Mouse (Mus musculus) 416B (cell line): ENCODE results near the gene Zbtb45.
A peak's percentile ranks its signal among the peaks of the same experiment; 100 is the strongest.

Experiments
- DNase-seq: peaks from one replicate; pipeline ENCODE4 v3.0.0; 2011; ENCODE audit warnings: low read depth

Gene Zbtb45

GRCm38 (mm10) chr7:12998851-12999250 lies 11.0 kb downstream of the Zbtb45 start, which contains the start of gene Trim28:
Gene Trim28, plus strand, starts transcription at chr7:12999114.
- DNase-seq = no peak

- no peak for DNase-seq
Observed at GRCm38 (mm10) chr7:12998053-12998452, 11.8 kb downstream of the Zbtb45 start, which contains the start of gene Slc27a5. Gene Slc27a5, minus strand, starts transcription at chr7:12998192.

- no peak for DNase-seq
Observed at GRCm38 (mm10) chr7:12997230-12997629, 12.6 kb downstream of the Zbtb45 start.

GRCm38 (mm10) chr7:12995862-12996261 lies 14.0 kb downstream of the Zbtb45 start:
- no peak for DNase-seq

GRCm38 (mm10) chr7:12993148-12993547 lies 16.7 kb downstream of the Zbtb45 start:
- no peak for DNase-seq

- DNase-seq = peak; percentile 71
Observed at GRCm38 (mm10) chr7:12992222-12992621, 17.6 kb downstream of the Zbtb45 start.

GRCm38 (mm10) chr7:12987409-12988189 lies 22.2 kb downstream of the Zbtb45 start:
- DNase-seq = no peak

- DNase-seq = no peak
Observed at GRCm38 (mm10) chr7:12986906-12987305, 22.9 kb downstream of the Zbtb45 start.

- DNase-seq = no peak
Observed at GRCm38 (mm10) chr7:12985724-12986123, 24.1 kb downstream of the Zbtb45 start.

- no peak for DNase-seq
Observed at GRCm38 (mm10) chr7:12980291-12980690, 29.5 kb downstream of the Zbtb45 start.

GRCm38 (mm10) chr7:12979776-12980175 lies 30.1 kb downstream of the Zbtb45 start:
- DNase-seq = no peak

- no peak for DNase-seq
Observed at GRCm38 (mm10) chr7:12978931-12979722, 30.7 kb downstream of the Zbtb45 start.

GRCm38 (mm10) chr7:12977682-12978389 lies 32.0 kb downstream of the Zbtb45 start, which contains the start of gene Zfp446:
Gene Zfp446, plus strand, starts transcription at chr7:12977848.
- DNase-seq = peak; percentile 97

- DNase-seq = no peak
Observed at GRCm38 (mm10) chr7:12970906-12971305, 38.9 kb downstream of the Zbtb45 start.

- peak; percentile 55 for DNase-seq
Observed at GRCm38 (mm10) chr7:12966104-12966845, 43.6 kb downstream of the Zbtb45 start.

GRCm38 (mm10) chr7:12965678-12966091 lies 44.1 kb downstream of the Zbtb45 start, which contains the start of gene Zfp324:
Gene Zfp324, plus strand, starts transcription at chr7:12965838.
- DNase-seq = peak; percentile 94

- peak; percentile 92 for DNase-seq
Observed at GRCm38 (mm10) chr7:12961511-12962141, 48.2 kb downstream of the Zbtb45 start.

GRCm38 (mm10) chr7:12959718-12960117 lies 50.1 kb downstream of the Zbtb45 start:
- no peak for DNase-seq

GRCm38 (mm10) chr7:12958948-12959347 lies 50.9 kb downstream of the Zbtb45 start:
- DNase-seq = no peak

- DNase-seq = peak; percentile 41
Observed at GRCm38 (mm10) chr7:12957511-12957910, 52.3 kb downstream of the Zbtb45 start.

- peak; percentile 85 for DNase-seq
Observed at GRCm38 (mm10) chr7:12954896-12955295, 54.9 kb downstream of the Zbtb45 start.
